Mouse (Mus musculus): ENCODE measurements around the gene Dnajc12. TPM values are rescaled to one million over a fixed set of nuclear protein-coding genes. Genes with fewer than 3 reads are reported as not detected.
"Not testable (repeated sequence)": the region's sequence is repeated elsewhere in the genome, so short reads cannot be mapped to it uniquely, and the experiment has no call there.

Gene Dnajc12
- total RNA-seq, 2 experiments from 2014 or later, result 16.0 to 19.1 TPM

DNA sequence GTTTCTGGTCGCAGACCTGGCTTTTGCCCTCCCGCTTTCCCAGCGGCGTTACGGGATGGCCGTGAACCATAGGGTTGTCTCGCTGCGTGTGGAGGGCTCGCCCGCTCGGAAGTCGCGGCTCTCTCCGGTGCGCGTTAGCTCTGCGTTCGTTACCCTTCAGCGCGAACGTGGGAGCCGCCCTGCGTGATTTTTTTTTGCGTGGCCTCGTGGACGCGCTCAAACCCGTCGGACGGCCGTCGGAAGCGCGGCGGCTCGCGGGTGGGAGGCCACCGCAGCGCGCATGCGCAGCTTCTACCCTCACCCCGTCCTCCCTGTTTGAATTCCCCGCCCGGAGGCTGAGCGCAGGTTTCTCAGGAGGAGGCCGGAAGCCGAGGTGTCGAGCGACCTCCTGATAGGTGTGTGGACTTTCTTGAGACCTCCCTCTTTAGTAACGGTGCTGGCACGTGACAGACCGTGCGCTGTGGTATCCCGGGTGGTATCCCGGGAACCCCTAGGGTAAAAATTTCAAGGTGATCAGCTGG, 47.6 kb downstream of the Dnajc12 start, which contains the start of gene Ctnna3:
TSS of gene Ctnna3 (plus strand) at position 314 of the 521 bp plus-strand sequence.
- peak; percentile 91 to 94 for DNase-seq

DNA sequence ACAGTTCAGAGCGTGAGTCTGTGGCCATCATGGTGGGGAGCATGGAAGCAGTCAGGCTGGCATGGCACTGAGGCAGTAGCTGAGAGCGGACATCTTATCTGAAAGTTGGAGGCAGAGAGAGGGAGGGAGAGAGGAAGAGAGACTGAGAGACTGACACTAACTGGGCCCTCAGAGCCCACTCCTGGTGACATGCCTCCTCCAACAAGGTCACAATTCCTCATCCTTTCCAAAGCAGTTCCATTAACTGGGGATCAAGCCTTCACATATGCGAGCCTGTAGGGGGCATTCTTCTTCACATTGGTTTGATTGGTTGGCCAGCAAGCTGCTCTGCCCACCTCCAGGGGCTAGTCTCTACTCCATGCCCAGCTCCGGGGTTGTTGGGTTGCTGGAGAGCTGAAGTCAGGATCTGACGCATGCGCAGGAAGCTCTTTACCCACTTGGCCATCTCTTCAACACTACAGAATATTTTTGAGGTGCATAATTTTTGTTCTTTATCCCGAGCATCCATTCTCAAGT, 49.0 kb downstream of the Dnajc12 start:
- DNase-seq, result no peak

GRCm38 (mm10) chr10:63432099-63432498, 49.9 kb downstream of the Dnajc12 start:
- DNase-seq, result no peak

DNA sequence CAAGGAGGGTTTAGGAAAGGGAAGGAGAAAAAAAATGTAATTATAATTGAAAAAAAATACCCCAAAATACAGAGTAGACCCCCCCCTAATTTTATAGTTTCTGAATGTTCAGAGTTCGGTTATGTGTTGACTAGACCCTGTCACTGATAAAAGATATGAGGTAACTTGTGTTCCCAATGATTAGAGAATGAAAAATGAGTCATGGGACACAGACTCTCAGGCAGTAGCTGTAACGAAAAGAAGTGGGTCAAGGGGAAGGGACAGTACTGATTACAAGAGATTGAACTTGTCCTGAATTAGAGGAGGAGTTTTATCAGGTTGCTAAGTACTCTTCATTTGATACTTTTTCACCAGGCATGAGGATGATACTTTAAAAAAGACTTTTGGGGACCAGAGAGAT, 50.6 kb downstream of the Dnajc12 start:
- no peak for DNase-seq

DNA sequence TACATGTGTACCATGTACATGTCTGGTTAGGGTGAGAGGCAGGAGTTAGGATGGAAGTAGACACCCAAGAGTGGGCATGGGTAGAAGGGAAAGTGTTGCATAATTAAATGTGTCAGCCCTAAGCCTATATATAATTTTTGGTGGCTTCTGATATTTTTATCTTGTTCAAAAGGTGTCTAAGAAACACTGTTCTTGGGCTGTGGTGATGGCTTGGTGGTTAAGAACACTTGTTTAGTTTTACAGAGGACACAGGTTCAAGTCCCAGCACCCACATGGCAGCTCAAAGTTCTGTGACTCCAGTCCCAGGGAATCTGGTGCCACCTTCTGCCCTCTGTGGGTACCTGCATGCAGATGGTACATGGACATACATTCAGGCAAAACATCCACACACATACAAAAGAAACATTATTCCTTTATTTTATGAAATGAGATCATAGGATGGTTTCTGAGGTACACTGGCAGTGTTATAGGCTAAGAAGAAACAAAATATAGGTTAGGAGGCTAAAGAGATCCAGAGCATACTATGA, 56.6 kb downstream of the Dnajc12 start:
- DNase-seq, result no peak

- DNase-seq, result no peak
Measured at GRCm38 (mm10) chr10:63439694-63440228, 57.5 kb downstream of the Dnajc12 start.

GRCm38 (mm10) chr10:63444602-63445387, 62.6 kb downstream of the Dnajc12 start:
- not testable (repeated sequence) for DNase-seq

DNA sequence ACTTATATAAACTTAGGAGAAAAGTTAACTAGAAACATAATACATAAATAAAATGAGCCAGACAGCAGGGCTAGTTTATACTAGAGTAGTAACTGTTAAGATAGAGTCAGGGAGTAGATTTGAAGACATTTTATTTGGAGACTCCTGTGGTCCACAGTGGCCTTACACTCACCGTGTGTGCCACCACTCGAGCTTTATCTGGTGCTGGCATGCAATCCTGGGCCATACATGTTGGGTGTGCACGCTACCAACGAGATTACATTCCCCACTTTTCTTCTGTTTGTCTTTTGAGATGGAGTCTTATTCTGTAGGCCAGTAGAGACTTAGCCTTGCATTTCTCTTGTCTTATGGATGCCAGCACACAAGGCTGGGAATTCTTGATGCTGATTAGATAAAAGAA, 71.7 kb downstream of the Dnajc12 start:
- no peak for DNase-seq

GRCm38 (mm10) chr10:63455110-63455878, 73.1 kb downstream of the Dnajc12 start:
- peak; percentile 23 to 47 for DNase-seq

DNA sequence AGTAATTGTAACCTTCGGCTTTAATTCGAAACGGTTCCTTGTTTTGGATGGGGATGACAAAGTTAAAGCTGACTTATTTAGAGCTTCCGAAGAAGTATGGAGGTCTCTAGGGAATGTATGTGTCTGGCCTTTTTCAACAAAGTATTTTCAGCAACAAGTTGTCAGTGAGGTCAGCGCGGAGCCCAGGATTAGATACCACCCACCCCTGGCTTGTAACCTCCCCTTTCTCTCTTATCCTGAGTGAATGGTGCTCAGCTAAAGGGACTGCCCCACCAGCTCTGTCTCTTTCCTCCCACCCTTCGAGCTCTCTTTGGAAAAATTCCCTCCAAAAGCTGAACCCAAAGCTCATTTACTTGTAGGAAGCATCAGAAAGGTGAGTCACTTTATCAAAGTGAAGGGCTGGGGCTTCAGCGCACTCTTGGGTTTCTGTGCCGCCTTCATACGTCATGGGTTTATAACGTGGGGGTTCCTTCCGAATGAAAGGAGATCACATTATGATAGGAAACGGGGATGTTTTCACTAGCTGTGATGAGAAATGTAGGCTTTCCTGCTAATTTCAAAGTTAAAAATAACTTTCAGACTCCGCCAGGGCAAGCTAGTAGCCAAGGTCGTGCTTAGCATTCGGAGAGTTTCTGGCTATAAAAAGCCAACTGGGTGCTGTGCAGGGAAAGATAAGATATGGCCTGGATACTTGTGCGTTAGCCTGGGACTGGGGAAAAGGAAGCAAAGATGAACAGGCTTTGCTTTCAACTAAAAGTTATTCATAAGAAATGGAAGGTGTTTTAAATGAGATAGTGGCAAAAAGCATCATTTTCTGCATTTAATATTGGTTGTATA, 75.3 kb downstream of the Dnajc12 start:
- DNase-seq, result peak; percentile 10 to 16

Other genes starting within 250 kb of the Dnajc12 start
- gene Mypn, start 178.5 kb upstream of the Dnajc12 start, total RNA-seq (2021), result under 1 TPM; 0.46 to 0.59 TPM
- 100 to 1,000 TPM; 148 to 204 TPM for gene Herc4, start 138.6 kb upstream of the Dnajc12 start, total RNA-seq (2021)
- 10 to 100 TPM; 19.1 to 21.4 TPM for gene Sirt1, start 739 bp upstream of the Dnajc12 start, total RNA-seq (2021)
- gene Gm7075, start 39.3 kb downstream of the Dnajc12 start, total RNA-seq (2021), result not detected
- gene Ctnna3, start 47.7 kb downstream of the Dnajc12 start, total RNA-seq (2021), result 1 to 10 TPM in 1 of 2 experiments, under 1 TPM in 1; 0.63 to 1.1 TPM